ENCODE assay signal across 8 mouse cellular contexts in genomic region chr4:108832916-108833827, GRCm38 (mm10). TPM values are rescaled to one million over a fixed set of nuclear protein-coding genes. Genes with fewer than 3 reads are reported as not detected.
DNase-seq lines count a peak whose midpoint lies in the region; ATAC-seq lines count a peak whose summit lies in the region.

TSS of gene Btf3l4 (minus strand) at chr4:108833614.

- peak within 1 kb of the TSS; percentile 96 for H3K4me3 ChIP-seq in megakaryocyte, embryonic 14.5 days (replicated peaks)

- H3K27me3 ChIP-seq in megakaryocyte, embryonic 14.5 days (replicated peaks) = no peaks in the 10 kb centered on the region

- peaks cover 15% of the 10 kb centered on the region for H3K36me3 ChIP-seq in megakaryocyte, embryonic 14.5 days (replicated peaks; ENCODE audit: low read length)

- peak; percentile 99 for DNase-seq in ZHBTc4 (ENCODE audit: low read depth, low spot score)
- peak; percentile 79 to 83 for DNase-seq in gastrocnemius, adult 8-10 months (ENCODE audit: low spot score in 2 of 2)
- peak; percentile 52 for DNase-seq in hindlimb bud, embryonic 11.5 days (ENCODE audit: extremely low spot score, low read depth, low spot score)
- DNase-seq in left cerebral cortex, adult 8-10 months (ENCODE audit: low spot score in 2 of 2) = peak; percentile 75 to 91
- DNase-seq in right cerebral cortex, postnatal 10 days (ENCODE audit: low spot score in 2 of 2) = peak; percentile 95
- peak; percentile 81 for DNase-seq in urinary bladder, postnatal 25 days (ENCODE audit: low spot score)

- peak; percentile 87 for ATAC-seq in common myeloid progenitor, adult 5-6 weeks (replicated peaks; ENCODE audit: low read depth, poor library complexity, severe bottlenecking)

- H3K4me1 ChIP-seq in megakaryocyte, embryonic 14.5 days = peaks cover 32% of the 10 kb centered on the region

- no peaks in the 10 kb centered on the region for H3K9me3 ChIP-seq in megakaryocyte, embryonic 14.5 days

RNA-seq across cellular contexts. Expression of gene Btf3l4, which starts in this region (rescaled TPM):
- 71.3 and 127 TPM in 2 replicates for total RNA-seq in common myeloid progenitor, adult 5-6 weeks (2017)
- total RNA-seq in gastrocnemius, adult 8-10 months (2022) = 10 to 100 TPM; 35.7 to 46.0 (median 41.9) TPM
- total RNA-seq in left cerebral cortex, adult 8-10 months (2022) = 100 to 1,000 TPM in 1 of 4 experiments, 10 to 100 TPM in 3; 95.2 to 107 (median 97.2) TPM
- polyA plus RNA-seq in megakaryocyte, embryonic 14.5 days (2012; ENCODE audit: insufficient read depth, low replicate concordance) = 4.9 and 5.4 TPM in 2 replicates

Comparison
In these comparisons a context has a peak if more than half of its experiments do, and no peak if none do; other contexts are left out.
1. Peak in every context shown above with its lines: DNase-seq, ATAC-seq and H3K4me3 ChIP-seq.